Mouse (Mus musculus): ENCODE data around the gene Slc25a31. TPM values are rescaled to one million over a fixed set of nuclear protein-coding genes. Genes with fewer than 3 reads are reported as not detected.

The Slc25a31 gene
- total RNA-seq (2012; rRNA removed) (not detected in 2 replicates), polyA plus RNA-seq (2012; ENCODE audit: insufficient read depth in 1 of 2, insufficient read length in 2 of 2, low read depth in 1 of 2, low replicate concordance in 2 of 2, missing spikeins in 1 of 2) (not detected)

DNA sequence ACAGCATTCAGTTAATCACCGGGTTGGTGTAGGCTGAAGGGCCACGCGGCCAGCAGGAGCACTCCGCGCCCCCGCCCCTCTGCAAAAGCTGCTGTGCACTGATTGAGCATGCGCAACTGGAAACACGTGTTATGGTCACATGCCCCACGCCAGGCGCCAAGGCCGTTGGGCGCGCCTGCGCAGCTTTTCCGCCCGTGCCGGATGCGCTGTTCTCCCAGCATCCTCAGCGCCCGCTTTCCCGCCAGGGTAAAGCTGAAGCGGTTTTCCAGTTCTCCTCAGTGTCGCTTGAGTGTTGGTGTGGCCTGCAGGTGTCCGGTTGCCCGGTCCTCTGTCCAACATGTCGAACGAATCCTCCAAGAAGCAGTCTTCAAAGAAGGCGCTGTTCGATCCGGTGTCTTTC is at the start of gene Slc25a31:
Slc25a31 (plus strand) TSS at position 201 of the 400 bp plus-strand sequence.
- Histone ChIP-seq H3K27ac (ENCODE audit: control insufficient read depth, low read depth, low read length) (no peak within 1 kb of the TSS), H3K79me2 (ENCODE audit: control insufficient read depth, insufficient read depth, low read length, poor library complexity) (no peaks in the 10 kb centered on the region), H3K36me3 (ENCODE audit: control insufficient read depth in 1 of 2, insufficient read depth in 2 of 2, low read length in 2 of 2) (peaks cover 0 to 2% of the 10 kb centered on the region in 2 experiments; a peak in 1 of 4 replicates), H3K4me3 (ENCODE audit: control insufficient read depth in 1 of 2, insufficient read depth in 1 of 2, low read depth in 2 of 2, low read length in 2 of 2) (no peak within 1 kb of the TSS), H3K4me1 (ENCODE audit: control insufficient read depth in 1 of 2, insufficient read depth in 2 of 2, low read length in 2 of 2) (no peaks in the 10 kb centered on the region; a peak in 1 of 4 replicates), H3K9ac (ENCODE audit: control insufficient read depth, low read depth, low read length, poor library complexity, severe bottlenecking) (no peak within 1 kb of the TSS), H3K27me3 (ENCODE audit: control insufficient read depth in 1 of 2, insufficient read depth in 2 of 2, low read length in 2 of 2) (no peaks in the 10 kb centered on the region), H3K9me3 (replicated peaks; ENCODE audit: insufficient read depth, low read length) (no peaks in the 10 kb centered on the region)
- no peak for DNase-seq (ENCODE audit: low read depth, low spot score)
- no peak for TF ChIP-seq USF1 (IDR thresholded peaks at IDR 0.05; ENCODE audit: low read depth, low read length)
- no peak for TF ChIP-seq MYC (IDR thresholded peaks at IDR 0.05; ENCODE audit: low read depth, low read length)
- no peak for TF ChIP-seq UBTF (IDR thresholded peaks at IDR 0.05; ENCODE audit: borderline replicate concordance, insufficient read depth, low read depth, low read length)
- no peak for TF ChIP-seq CHD1 (IDR thresholded peaks at IDR 0.05; ENCODE audit: low read depth, low read length)
- TF ChIP-seq EP300 (IDR thresholded peaks at IDR 0.05; ENCODE audit: low read depth in 1 of 2, low read length in 2 of 2): no peak
- no peak for TF ChIP-seq E2F4 (IDR thresholded peaks at IDR 0.05; ENCODE audit: borderline replicate concordance, low read depth, low read length)
- no peak for TF ChIP-seq MAX (IDR thresholded peaks at IDR 0.05; ENCODE audit: low read length)
- TF ChIP-seq POLR2A (IDR thresholded peaks at IDR 0.05; ENCODE audit: control insufficient read depth in 1 of 2, insufficient read depth in 1 of 2, low read depth in 1 of 2, low read length in 2 of 2, poor library complexity in 1 of 2): no peak
- no peak for TF ChIP-seq ELF1 (IDR thresholded peaks at IDR 0.05; ENCODE audit: low read depth, low read length)
- no peak for TF ChIP-seq MYB (IDR thresholded peaks at IDR 0.05; ENCODE audit: low read depth, low read length)
- TF ChIP-seq MEF2A (IDR thresholded peaks at IDR 0.05; ENCODE audit: extremely low read depth, insufficient replicate concordance, low read depth, low read length, poor library complexity, severe bottlenecking): no peak
- no peak for TF ChIP-seq RCOR1 (IDR thresholded peaks at IDR 0.05; ENCODE audit: low read depth, low read length)
- TF ChIP-seq TCF12 (IDR thresholded peaks at IDR 0.05; ENCODE audit: low read depth, low read length): no peak
- TF ChIP-seq SIN3A (IDR thresholded peaks at IDR 0.05; ENCODE audit: low read length): no peak

DNA sequence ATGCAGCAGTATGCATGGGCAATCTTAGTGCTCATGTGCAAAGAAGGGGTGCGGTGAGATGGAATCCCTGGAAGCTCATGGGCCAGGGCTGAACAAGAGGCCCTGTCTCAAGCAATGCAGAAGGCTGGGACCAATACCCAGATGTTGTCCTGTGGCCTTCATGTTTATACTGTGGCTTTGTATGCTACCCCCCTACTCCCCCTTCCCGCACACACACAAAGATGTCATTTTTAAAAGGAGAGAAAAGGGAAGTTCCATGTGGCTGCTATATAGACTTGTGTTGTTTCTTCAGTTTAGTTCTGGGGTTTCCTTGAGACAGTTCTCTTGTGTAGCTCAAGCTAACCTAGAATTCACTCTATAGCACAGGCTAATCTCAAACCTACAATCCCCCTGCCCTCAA is 48.4 kb upstream of the Slc25a31 start:
- peaks cover 15% of the 10 kb centered on the region for H3K79me2 ChIP-seq (ENCODE audit: control insufficient read depth, insufficient read depth, low read length, poor library complexity)
- no peak for DNase-seq (ENCODE audit: low read depth, low spot score)
- H3K9me3 ChIP-seq (replicated peaks; ENCODE audit: insufficient read depth, low read length): no peaks in the 10 kb centered on the region
- H3K9ac ChIP-seq (ENCODE audit: control insufficient read depth, low read depth, low read length, poor library complexity, severe bottlenecking): no peak overlapping the region
- H3K36me3 ChIP-seq (ENCODE audit: control insufficient read depth in 1 of 2, insufficient read depth in 2 of 2, low read length in 2 of 2): peaks cover 1 to 8% of the 10 kb centered on the region in 2 experiments
- peaks cover 0 to 12% of the 10 kb centered on the region in 2 experiments; a peak in 2 of 4 replicates for H3K4me1 ChIP-seq (ENCODE audit: control insufficient read depth in 1 of 2, insufficient read depth in 2 of 2, low read length in 2 of 2)
- H3K27ac ChIP-seq (ENCODE audit: control insufficient read depth, low read depth, low read length): no peak overlapping the region
- no peak overlapping the region for H3K4me3 ChIP-seq (ENCODE audit: control insufficient read depth in 1 of 2, insufficient read depth in 1 of 2, low read depth in 2 of 2, low read length in 2 of 2)
- no peaks in the 10 kb centered on the region for H3K27me3 ChIP-seq (ENCODE audit: control insufficient read depth in 1 of 2, insufficient read depth in 2 of 2, low read length in 2 of 2)
- no peak for TF ChIP-seq MAFK (IDR thresholded peaks at IDR 0.05; ENCODE audit: borderline replicate concordance, low read depth, low read length)
- TF ChIP-seq USF1 (IDR thresholded peaks at IDR 0.05; ENCODE audit: low read depth, low read length): no peak
- TF ChIP-seq ZNF384 (IDR thresholded peaks at IDR 0.05; ENCODE audit: low read depth, low read length): no peak
- TF ChIP-seq POLR2AphosphoS2 (IDR thresholded peaks at IDR 0.05; ENCODE audit: low read length): no peak
- no peak for TF ChIP-seq ELF1 (IDR thresholded peaks at IDR 0.05; ENCODE audit: low read depth, low read length)
- TF ChIP-seq ZC3H11A (IDR thresholded peaks at IDR 0.05; ENCODE audit: low read depth, low read length): no peak
- no peak for TF ChIP-seq USF2 (IDR thresholded peaks at IDR 0.05; ENCODE audit: borderline replicate concordance in 1 of 2, insufficient read depth in 1 of 2, low read depth in 1 of 2, low read length in 2 of 2)
- no peak for TF ChIP-seq MXI1 (IDR thresholded peaks at IDR 0.05; ENCODE audit: low read depth, low read length)
- no peak for TF ChIP-seq POLR2A (IDR thresholded peaks at IDR 0.05; ENCODE audit: control insufficient read depth in 1 of 2, insufficient read depth in 1 of 2, low read depth in 1 of 2, low read length in 2 of 2, poor library complexity in 1 of 2)
- TF ChIP-seq MAZ (IDR thresholded peaks at IDR 0.05; ENCODE audit: low read depth, low read length): no peak
- TF ChIP-seq GABPA (IDR thresholded peaks at IDR 0.05; ENCODE audit: low read depth, low read length): no peak
- no peak for TF ChIP-seq NELFE (IDR thresholded peaks at IDR 0.05; ENCODE audit: low read depth, low read length)
- TF ChIP-seq ZMIZ1 (IDR thresholded peaks at IDR 0.05; ENCODE audit: low read depth, low read length): no peak
- TF ChIP-seq SMC3 (IDR thresholded peaks at IDR 0.05; ENCODE audit: low read depth, low read length): no peak
- no peak for TF ChIP-seq NRF1 (IDR thresholded peaks at IDR 0.05; ENCODE audit: insufficient read depth, low read depth, low read length, poor library complexity, severe bottlenecking)
- TF ChIP-seq MYB (IDR thresholded peaks at IDR 0.05; ENCODE audit: low read depth, low read length): no peak

Data from MEL (cell line).